Mouse (Mus musculus): Measurements from ENCODE around the gene 1700019N19Rik. TPM values are rescaled to one million over a fixed set of nuclear protein-coding genes. Genes with fewer than 3 reads are reported as not detected.

Gene 1700019N19Rik
- total and polyA plus RNA-seq, 2 experiments from 2014 or later: not detected

DNA sequence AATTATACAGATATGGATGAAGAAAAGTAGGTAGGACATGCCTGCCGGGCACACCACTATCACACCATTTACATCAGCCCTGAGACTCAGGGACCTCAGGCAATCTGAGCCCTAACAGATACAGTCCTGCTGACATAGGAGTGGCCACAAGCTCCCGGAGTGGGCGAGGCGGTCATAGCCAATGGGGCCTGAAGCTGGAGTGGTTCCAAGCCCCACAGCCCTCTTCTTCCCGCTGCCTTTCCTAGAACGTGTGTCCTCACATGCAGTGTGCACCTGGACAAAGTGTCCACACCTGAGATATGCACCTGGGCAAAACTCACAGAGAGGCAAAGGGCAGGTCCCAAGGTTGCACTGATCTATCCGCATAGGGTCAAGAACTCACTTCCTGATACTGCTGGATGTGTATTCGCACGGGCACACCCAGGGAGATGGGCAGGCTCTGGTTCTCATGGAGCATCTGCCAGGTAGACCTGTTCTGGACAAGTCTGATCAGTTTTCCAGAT lies 46.7 kb downstream of the 1700019N19Rik start:
- 88% methylated on average over 9 of the region's 9 CpGs for WGBS
- H3K27ac ChIP-seq (ENCODE audit: low read depth, low read length): no peak overlapping the region
- H3K4me2 ChIP-seq (ENCODE audit: low read depth, low read length, poor library complexity, severe bottlenecking): no peak overlapping the region
- no peaks in the 10 kb centered on the region for H3K9me3 ChIP-seq (ENCODE audit: low read length)
- H3K36me3 ChIP-seq (ENCODE audit: insufficient read depth, low read length): no peaks in the 10 kb centered on the region
- TF ChIP-seq CTCF (IDR thresholded peaks at IDR 0.05): no peak
- H3K27me3 ChIP-seq (ENCODE audit: insufficient read depth, low read length): no peaks in the 10 kb centered on the region
- H3K4me3 ChIP-seq (ENCODE audit: low read depth, low read length): no peak overlapping the region
- no peaks in the 10 kb centered on the region for H3K4me1 ChIP-seq (ENCODE audit: insufficient read depth, low read length)
- DNase-seq (ENCODE audit: low spot score) (no peak), ATAC-seq (ENCODE audit: low FRiP score) (no peak)
- no peak overlapping the region for H3K9ac ChIP-seq (replicated peaks; ENCODE audit: low read length, poor library complexity, severe bottlenecking)

DNA sequence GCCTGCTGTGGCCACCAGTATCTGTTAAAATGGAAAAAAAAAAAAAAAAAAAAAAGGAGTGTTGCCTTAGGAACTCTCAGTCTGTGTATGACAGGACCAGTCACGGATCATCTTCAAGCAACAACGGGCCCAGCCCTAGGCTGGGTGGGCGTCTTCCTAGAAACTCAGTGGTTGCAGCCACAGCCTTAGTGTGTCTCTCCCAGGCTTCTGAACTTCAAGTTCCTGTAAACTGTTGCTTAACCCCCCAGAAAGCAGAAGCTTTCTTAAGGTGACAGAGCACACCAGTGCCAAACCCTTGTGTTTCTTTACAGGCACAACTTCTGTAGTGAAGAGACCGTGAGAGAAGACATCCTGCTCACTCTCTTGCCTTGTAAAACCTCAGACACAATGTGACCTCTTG lies 50.5 kb downstream of the 1700019N19Rik start:
- Histone ChIP-seq H3K9me3 (ENCODE audit: low read length) (no peaks in the 10 kb centered on the region), H3K36me3 (ENCODE audit: insufficient read depth, low read length) (no peaks in the 10 kb centered on the region), H3K9ac (replicated peaks; ENCODE audit: low read length, poor library complexity, severe bottlenecking) (no peak overlapping the region), H3K27ac (ENCODE audit: low read depth, low read length) (no peak overlapping the region), H3K4me3 (ENCODE audit: low read depth, low read length) (no peak overlapping the region), H3K27me3 (ENCODE audit: insufficient read depth, low read length) (no peaks in the 10 kb centered on the region), H3K4me2 (ENCODE audit: low read depth, low read length, poor library complexity, severe bottlenecking) (no peak overlapping the region), H3K4me1 (ENCODE audit: insufficient read depth, low read length) (no peaks in the 10 kb centered on the region)
- no peak for DNase-seq (ENCODE audit: low spot score)
- no peak for ATAC-seq (ENCODE audit: low FRiP score)
- TF ChIP-seq CTCF (IDR thresholded peaks at IDR 0.05): no peak
- WGBS: 85% methylated on average over 4 of the region's 4 CpGs

DNA sequence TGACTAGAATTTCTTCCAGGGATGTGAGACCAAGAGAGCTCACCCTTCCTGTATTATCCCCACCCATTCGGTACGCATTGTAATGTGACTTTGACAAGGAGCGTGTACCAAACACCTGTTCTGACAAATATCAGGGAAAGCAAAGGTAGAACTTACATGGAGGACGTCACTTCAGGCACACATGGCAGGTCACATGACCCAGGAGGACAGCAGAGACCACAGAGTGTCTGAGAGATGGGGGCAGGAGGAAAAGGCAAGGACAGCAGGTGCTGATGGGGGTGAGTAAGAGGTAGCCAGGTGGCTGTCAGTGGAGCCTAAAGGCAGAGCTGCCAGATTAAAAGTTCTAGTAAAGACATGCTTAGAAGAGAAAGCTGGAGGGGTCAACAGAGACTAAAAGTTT lies 51.5 kb downstream of the 1700019N19Rik start:
- WGBS: 83% methylated on average over 4 of the region's 4 CpGs
- no peaks in the 10 kb centered on the region for H3K36me3 ChIP-seq (ENCODE audit: insufficient read depth, low read length)
- no peak overlapping the region for H3K4me2 ChIP-seq (ENCODE audit: low read depth, low read length, poor library complexity, severe bottlenecking)
- H3K4me1 ChIP-seq (ENCODE audit: insufficient read depth, low read length): no peaks in the 10 kb centered on the region
- no peak overlapping the region for H3K27ac ChIP-seq (ENCODE audit: low read depth, low read length)
- H3K9me3 ChIP-seq (ENCODE audit: low read length): no peaks in the 10 kb centered on the region
- ATAC-seq (ENCODE audit: low FRiP score) (no peak), DNase-seq (ENCODE audit: low spot score) (no peak)
- H3K27me3 ChIP-seq (ENCODE audit: insufficient read depth, low read length): no peaks in the 10 kb centered on the region
- H3K9ac ChIP-seq (replicated peaks; ENCODE audit: low read length, poor library complexity, severe bottlenecking): no peak overlapping the region
- no peak overlapping the region for H3K4me3 ChIP-seq (ENCODE audit: low read depth, low read length)
- TF ChIP-seq CTCF (IDR thresholded peaks at IDR 0.05): no peak

DNA sequence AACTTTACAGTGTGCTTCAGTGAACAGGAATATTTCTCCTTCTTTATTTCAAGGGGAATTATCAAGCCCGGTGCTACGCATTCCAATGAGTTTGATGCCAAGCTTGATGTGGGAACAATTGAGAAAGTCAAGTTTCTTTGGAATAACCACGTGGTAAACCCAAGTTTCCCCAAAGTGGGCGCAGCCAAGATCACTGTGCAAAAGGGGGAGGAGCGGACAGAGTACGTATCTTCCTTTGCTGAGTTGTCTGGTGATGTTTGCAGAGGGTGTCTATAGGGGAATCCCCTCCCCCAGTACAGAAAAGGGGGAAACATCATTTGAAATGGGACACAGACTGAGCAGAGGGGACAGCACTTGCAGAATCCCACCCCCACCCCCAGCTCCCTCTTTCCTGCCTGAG lies 53.2 kb downstream of the 1700019N19Rik start:
- no peak overlapping the region for H3K9ac ChIP-seq (replicated peaks; ENCODE audit: low read length, poor library complexity, severe bottlenecking)
- no peaks in the 10 kb centered on the region for H3K9me3 ChIP-seq (ENCODE audit: low read length)
- DNase-seq (ENCODE audit: low spot score) (no peak), ATAC-seq (ENCODE audit: low FRiP score) (no peak)
- no peak overlapping the region for H3K27ac ChIP-seq (ENCODE audit: low read depth, low read length)
- H3K4me3 ChIP-seq (ENCODE audit: low read depth, low read length): no peak overlapping the region
- WGBS: 57% methylated on average over 6 of the region's 6 CpGs
- H3K27me3 ChIP-seq (ENCODE audit: insufficient read depth, low read length): no peaks in the 10 kb centered on the region
- H3K4me1 ChIP-seq (ENCODE audit: insufficient read depth, low read length): no peaks in the 10 kb centered on the region
- no peak overlapping the region for H3K4me2 ChIP-seq (ENCODE audit: low read depth, low read length, poor library complexity, severe bottlenecking)
- TF ChIP-seq CTCF (IDR thresholded peaks at IDR 0.05): no peak
- H3K36me3 ChIP-seq (ENCODE audit: insufficient read depth, low read length): no peaks in the 10 kb centered on the region

DNA sequence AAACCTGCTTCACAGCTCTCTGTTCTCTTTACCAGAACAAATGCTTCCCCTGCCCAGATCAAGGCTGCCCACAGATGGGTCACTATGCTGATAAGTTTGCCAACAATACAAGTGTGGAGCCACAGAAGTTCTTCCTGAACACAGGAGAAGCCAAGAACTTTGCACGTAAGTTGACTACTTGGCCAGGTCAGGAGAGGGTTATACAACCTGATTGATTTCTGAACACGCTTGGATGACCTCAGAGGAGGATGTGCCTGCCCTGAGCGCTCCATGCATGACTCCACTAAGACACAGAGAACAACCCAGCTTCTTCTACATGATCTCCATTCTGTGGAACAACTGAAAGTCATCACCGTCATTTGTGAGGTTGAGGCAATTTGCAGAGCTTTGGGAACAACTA lies 56.1 kb downstream of the 1700019N19Rik start:
- Histone ChIP-seq H3K36me3 (ENCODE audit: insufficient read depth, low read length) (no peaks in the 10 kb centered on the region), H3K4me1 (ENCODE audit: insufficient read depth, low read length) (no peaks in the 10 kb centered on the region), H3K9ac (replicated peaks; ENCODE audit: low read length, poor library complexity, severe bottlenecking) (no peak overlapping the region), H3K27ac (ENCODE audit: low read depth, low read length) (no peak overlapping the region), H3K9me3 (ENCODE audit: low read length) (no peaks in the 10 kb centered on the region), H3K27me3 (ENCODE audit: insufficient read depth, low read length) (no peaks in the 10 kb centered on the region), H3K4me3 (ENCODE audit: low read depth, low read length) (no peak overlapping the region), H3K4me2 (ENCODE audit: low read depth, low read length, poor library complexity, severe bottlenecking) (no peak overlapping the region)
- TF ChIP-seq CTCF (IDR thresholded peaks at IDR 0.05): no peak
- WGBS: 89% methylated on average over 4 of the region's 4 CpGs
- no peak for DNase-seq (ENCODE audit: low spot score)
- ATAC-seq (ENCODE audit: low FRiP score): no peak

Other genes with a start within 250 kb of the 1700019N19Rik start
- gene Pnlip, start 142.0 kb downstream of the 1700019N19Rik start, total RNA-seq (2014; rRNA removed): not detected in 2 replicates
- gene Pnlip, start 142.0 kb downstream of the 1700019N19Rik start, polyA plus RNA-seq (2015; fragmentation: Nextera tagmentation; extraction: Ambion mirVana): 0.17 and 0.48 TPM in 2 replicates
- not detected in 2 replicates for gene Pnliprp1, start 65.6 kb downstream of the 1700019N19Rik start, total RNA-seq (2014; rRNA removed)
- 0.38 TPM in 1 of 2 replicates, not detected in the other for gene Pnliprp1, start 65.6 kb downstream of the 1700019N19Rik start, polyA plus RNA-seq (2015; fragmentation: Nextera tagmentation; extraction: Ambion mirVana)
- gene Pnliprp2, start 34.7 kb downstream of the 1700019N19Rik start, total RNA-seq (2014; rRNA removed): 0.27 TPM in 1 of 2 replicates, not detected in the other
- gene Pnliprp2, start 34.7 kb downstream of the 1700019N19Rik start, polyA plus RNA-seq (2015; fragmentation: Nextera tagmentation; extraction: Ambion mirVana): not detected in 2 replicates
- gene Eno4, start 149.0 kb upstream of the 1700019N19Rik start, total RNA-seq (2014; rRNA removed): 0.42 and 0.71 TPM in 2 replicates
- 1.3 and 1.5 TPM in 2 replicates for gene Eno4, start 149.0 kb upstream of the 1700019N19Rik start, polyA plus RNA-seq (2015; fragmentation: Nextera tagmentation; extraction: Ambion mirVana)
- gene Hspa12a, start 149.2 kb upstream of the 1700019N19Rik start, total RNA-seq (2014; rRNA removed): 73.7 and 80.0 TPM in 2 replicates
- gene Hspa12a, start 149.2 kb upstream of the 1700019N19Rik start, polyA plus RNA-seq (2015; fragmentation: Nextera tagmentation; extraction: Ambion mirVana): 53.8 and 54.0 TPM in 2 replicates

All from midbrain, postnatal 0 days (tissue).